Mouse (Mus musculus) hindbrain, embryonic 12.5 days (tissue): ENCODE data around the gene Arhgef7. TPM values are rescaled to one million over a fixed set of nuclear protein-coding genes. Genes with fewer than 3 reads are reported as not detected.
A peak's percentile ranks its signal among the peaks of the same experiment; 100 is the strongest.

Experiments
- ATAC-seq: fragments of 200-750 bp; cut with Nextera tagmentation; 2 replicates; pipeline ENCODE4 v1.8.0; 2017; ENCODE audit warnings: moderate TSS enrichment; ENCODE audit not compliant: low FRiP score
- H3K27ac ChIP-seq: fragments of 300-500 bp; sonication (generic); 2 replicates; pipeline ENCODE4 v1.5.1; 2016; ENCODE audit warnings: mild to moderate bottlenecking
- H3K27me3 ChIP-seq: fragments of 300-500 bp; sonication (generic); 2 replicates; pipeline ENCODE4 v1.6.1; 2016; ENCODE audit warnings: mild to moderate bottlenecking
- H3K36me3 ChIP-seq: fragments of 300-500 bp; sonication (generic); 2 replicates; pipeline ENCODE4 v1.6.1; 2016; ENCODE audit warnings: mild to moderate bottlenecking
- H3K4me1 ChIP-seq: fragments of 300-500 bp; sonication (generic); 2 replicates; pipeline ENCODE4 v1.6.1; 2016
- H3K4me2 ChIP-seq: fragments of 300-500 bp; sonication (generic); replicated peaks from 2 replicates; pipeline ENCODE4 v1.6.1; 2016; ENCODE audit warnings: mild to moderate bottlenecking
- H3K4me3 ChIP-seq: fragments of 300-500 bp; sonication (generic); 2 replicates; pipeline ENCODE4 v1.5.1; 2016; ENCODE audit warnings: mild to moderate bottlenecking
- H3K9ac ChIP-seq: fragments of 300-500 bp; sonication (generic); 2 replicates; pipeline ENCODE4 v1.6.1; 2016; ENCODE audit warnings: mild to moderate bottlenecking, moderate library complexity
- H3K9me3 ChIP-seq: fragments of 300-500 bp; sonication (generic); replicated peaks from 2 replicates; pipeline ENCODE4 v1.6.1; 2016; ENCODE audit warnings: mild to moderate bottlenecking
- WGBS: fragments of 180-500 bp; shearing (Covaris S2); methylation state at CpG from one replicate; pipeline ENCODE4 v1.1.7; 2016; 5-methylcytosine and 5-hydroxymethylcytosine counted together
- polyA plus RNA-seq: library from polyadenylated mRNA; unstranded; fragments of >200 nt; fragmentation: Nextera tagmentation; extraction: Ambion mirVana; gene quantifications from 2 replicates; pipeline ENCODE4 v1.2.1, GENCODE M21; 2016

Gene Arhgef7
- polyA plus RNA-seq, 1 experiment from 2014 or later: 73.9 TPM

DNA sequence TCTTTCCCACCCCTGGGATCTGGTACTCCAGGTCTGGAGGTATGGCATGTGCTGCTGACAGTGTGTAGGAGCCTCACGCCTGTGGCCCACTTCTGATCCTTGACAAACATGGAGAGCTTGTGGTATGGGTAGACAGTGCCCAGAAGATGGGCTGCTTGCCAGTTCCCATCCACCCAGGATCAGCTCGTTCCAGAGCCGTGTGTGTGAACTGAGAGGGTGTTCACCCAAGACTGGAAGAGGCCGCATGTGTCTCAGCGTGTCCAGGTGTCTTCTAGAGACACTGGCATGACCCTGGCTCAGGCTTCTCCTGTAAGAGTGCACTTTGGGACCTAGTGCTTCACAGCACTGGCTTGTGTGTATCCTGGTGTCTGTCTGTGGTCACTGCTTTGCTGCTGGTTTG lies 82.9 kb downstream of the Arhgef7 start:
- Histone ChIP-seq H3K9ac (no peak overlapping the region), H3K27ac (no peak overlapping the region), H3K27me3 (no peaks in the 10 kb centered on the region), H3K4me2 (no peak overlapping the region), H3K4me3 (no peak overlapping the region), H3K4me1 (no peaks in the 10 kb centered on the region), H3K36me3 (peaks cover 92% of the 10 kb centered on the region), H3K9me3 (no peaks in the 10 kb centered on the region)
- 91% methylated on average over 5 of the region's 5 CpGs for whole genome bisulfite sequencing
- no peak for ATAC-seq

DNA sequence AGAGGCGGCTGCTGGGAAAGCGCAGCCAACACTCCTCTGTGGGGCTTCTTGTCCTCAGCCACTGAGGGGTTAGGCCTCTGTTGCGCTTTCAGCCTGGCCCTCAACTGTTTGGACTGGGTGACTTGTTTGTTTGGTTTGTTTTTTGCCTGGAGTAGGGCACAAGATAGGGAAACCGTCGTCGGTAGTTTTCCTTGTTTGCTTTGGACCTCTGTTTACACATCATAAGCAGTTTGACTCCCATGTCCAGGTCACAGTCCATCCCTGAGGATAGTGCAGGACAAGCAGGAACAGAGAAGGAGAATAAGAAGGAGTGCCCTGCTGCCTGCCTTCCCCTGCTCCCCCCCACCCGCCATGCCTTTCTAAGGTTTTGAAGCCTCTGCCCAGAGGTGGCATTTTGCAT lies 86.3 kb downstream of the Arhgef7 start:
- Histone ChIP-seq H3K9ac (no peak overlapping the region), H3K4me3 (no peak overlapping the region), H3K4me1 (no peaks in the 10 kb centered on the region), H3K4me2 (no peak overlapping the region), H3K9me3 (no peaks in the 10 kb centered on the region), H3K36me3 (peaks cover 94% of the 10 kb centered on the region), H3K27me3 (no peaks in the 10 kb centered on the region), H3K27ac (no peak overlapping the region)
- ATAC-seq: no peak
- 82% methylated on average over 7 of the region's 7 CpGs for WGBS

DNA sequence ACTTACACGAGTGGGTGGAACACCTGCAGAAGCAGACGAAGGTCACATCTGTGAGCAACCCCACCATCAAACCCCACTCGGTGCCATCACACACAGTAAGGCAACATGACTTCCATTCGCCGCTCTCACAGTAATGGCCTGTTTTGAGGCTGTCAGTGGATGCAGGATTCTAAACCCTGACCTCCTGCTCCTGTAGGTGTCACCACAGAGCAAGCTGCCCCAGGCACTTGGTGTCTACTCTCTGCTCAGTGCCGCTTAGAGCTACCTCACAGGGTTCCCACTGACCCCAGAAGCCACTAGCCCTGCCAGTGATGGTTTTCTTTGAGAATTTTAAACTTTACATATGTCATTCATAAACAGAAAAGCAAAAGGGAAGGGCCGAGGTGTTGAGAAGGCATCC lies 87.7 kb downstream of the Arhgef7 start:
- peaks cover 94% of the 10 kb centered on the region for H3K36me3 ChIP-seq

DNA sequence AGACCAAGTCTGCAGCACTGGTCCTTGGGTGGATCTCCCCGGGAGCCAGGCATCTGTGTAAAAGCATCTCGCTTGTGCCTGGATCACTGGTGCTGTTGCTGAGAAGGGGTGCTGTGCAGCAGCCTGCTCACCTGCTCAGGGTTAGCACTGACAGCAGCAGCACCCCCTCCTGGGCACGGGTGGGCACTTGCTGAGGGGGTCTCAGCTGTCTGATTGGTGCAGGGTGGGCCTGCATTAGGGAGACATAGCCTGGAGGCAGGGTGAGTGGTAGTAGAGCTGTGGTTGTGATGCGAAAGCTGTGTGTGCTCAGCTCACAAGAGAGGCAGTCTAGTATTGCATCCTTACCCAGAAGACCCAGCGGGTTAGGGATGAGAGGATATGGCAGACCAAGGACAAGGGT lies 92.6 kb downstream of the Arhgef7 start:
- H3K9ac ChIP-seq: no peak overlapping the region
- no peak overlapping the region for H3K4me3 ChIP-seq
- H3K4me2 ChIP-seq: no peak overlapping the region
- H3K27ac ChIP-seq: no peak overlapping the region
- H3K9me3 ChIP-seq: no peaks in the 10 kb centered on the region
- H3K36me3 ChIP-seq: peaks cover 96% of the 10 kb centered on the region
- 0 out of 2 replicates have a peak, but pooled peaks have one; percentile 49 for ATAC-seq
- WGBS: 87% methylated on average over 5 of the region's 5 CpGs
- no peaks in the 10 kb centered on the region for H3K27me3 ChIP-seq
- no peaks in the 10 kb centered on the region for H3K4me1 ChIP-seq

More for the DNA sequence above, 87.7 kb downstream of the Arhgef7 start:
- no peak for ATAC-seq
- Histone ChIP-seq H3K9me3 (no peaks in the 10 kb centered on the region), H3K4me2 (no peak overlapping the region), H3K4me3 (no peak overlapping the region), H3K4me1 (no peaks in the 10 kb centered on the region), H3K9ac (no peak overlapping the region), H3K27me3 (no peaks in the 10 kb centered on the region), H3K27ac (no peak overlapping the region)
- WGBS: 88% methylated on average over 7 of the region's 7 CpGs

DNA sequence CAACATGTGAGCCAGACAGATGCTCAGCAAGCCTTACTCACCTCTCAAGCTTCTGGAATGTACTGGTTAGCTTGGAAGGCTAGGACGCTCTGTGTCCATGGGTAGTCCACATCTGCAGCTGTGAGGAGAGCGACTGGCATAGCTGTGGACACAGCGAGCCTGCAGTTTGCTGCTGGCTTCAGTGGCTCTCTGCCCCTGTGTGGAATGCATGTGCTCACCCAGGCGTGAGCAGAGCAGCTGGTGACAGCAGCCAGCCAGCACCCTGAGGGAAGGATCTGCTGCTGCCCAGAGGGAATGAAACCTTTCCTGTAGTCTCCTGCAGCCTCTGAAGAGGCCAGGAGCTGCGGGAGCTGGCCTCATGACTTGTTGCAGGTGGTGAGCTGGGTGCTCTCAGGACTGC lies 93.0 kb downstream of the Arhgef7 start:
- H3K9ac ChIP-seq: no peak overlapping the region
- no peaks in the 10 kb centered on the region for H3K9me3 ChIP-seq
- H3K27ac ChIP-seq: no peak overlapping the region
- H3K36me3 ChIP-seq: peaks cover 96% of the 10 kb centered on the region
- 78% methylated on average over 5 of the region's 5 CpGs for WGBS
- no peaks in the 10 kb centered on the region for H3K4me1 ChIP-seq
- H3K4me3 ChIP-seq: no peak overlapping the region
- H3K27me3 ChIP-seq: no peaks in the 10 kb centered on the region
- ATAC-seq: no peak
- H3K4me2 ChIP-seq: no peak overlapping the region

DNA sequence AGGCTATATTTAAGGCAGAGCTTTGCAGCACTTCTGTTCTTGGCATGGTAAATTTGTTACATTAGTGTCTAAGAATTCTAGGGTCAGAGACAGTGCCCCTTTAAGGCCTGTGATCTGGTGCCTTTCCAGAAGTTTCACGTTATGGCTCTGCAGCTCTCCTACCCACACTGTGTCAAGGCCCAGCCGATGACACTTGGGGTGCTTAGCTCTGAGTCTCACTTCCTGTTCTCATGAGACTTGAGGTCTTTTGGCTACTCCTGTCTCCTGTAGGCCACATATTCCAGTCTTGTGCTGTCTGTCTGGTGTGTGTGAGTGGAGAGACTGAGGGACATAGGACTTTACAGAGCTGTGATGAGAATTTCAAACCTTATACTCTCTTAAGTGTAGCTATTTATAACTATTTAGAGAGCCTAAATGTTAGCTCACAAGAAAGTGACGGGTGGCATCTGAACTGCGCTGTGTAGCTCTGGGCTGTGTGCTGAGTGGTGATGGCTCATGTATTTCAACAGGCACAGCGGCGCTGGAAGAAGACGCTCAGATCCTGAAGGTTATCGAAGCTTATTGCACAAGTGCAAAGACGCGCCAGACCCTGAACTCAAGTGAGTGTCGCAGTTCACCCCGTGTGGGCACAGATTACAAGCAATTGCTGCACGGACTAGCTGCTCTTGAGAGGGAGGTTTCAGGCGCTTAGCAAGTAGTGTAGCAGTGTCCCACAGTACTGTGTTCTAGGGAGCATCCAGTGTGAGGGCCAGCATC lies 94.1 kb downstream of the Arhgef7 start:
- Histone ChIP-seq H3K4me1 (no peaks in the 10 kb centered on the region), H3K27ac (no peak overlapping the region), H3K4me2 (no peak overlapping the region), H3K9ac (no peak overlapping the region), H3K27me3 (no peaks in the 10 kb centered on the region), H3K4me3 (no peak overlapping the region), H3K36me3 (peaks cover 96% of the 10 kb centered on the region), H3K9me3 (no peaks in the 10 kb centered on the region)
- 95% methylated on average over 14 of the region's 14 CpGs for WGBS
- ATAC-seq: no peak

DNA sequence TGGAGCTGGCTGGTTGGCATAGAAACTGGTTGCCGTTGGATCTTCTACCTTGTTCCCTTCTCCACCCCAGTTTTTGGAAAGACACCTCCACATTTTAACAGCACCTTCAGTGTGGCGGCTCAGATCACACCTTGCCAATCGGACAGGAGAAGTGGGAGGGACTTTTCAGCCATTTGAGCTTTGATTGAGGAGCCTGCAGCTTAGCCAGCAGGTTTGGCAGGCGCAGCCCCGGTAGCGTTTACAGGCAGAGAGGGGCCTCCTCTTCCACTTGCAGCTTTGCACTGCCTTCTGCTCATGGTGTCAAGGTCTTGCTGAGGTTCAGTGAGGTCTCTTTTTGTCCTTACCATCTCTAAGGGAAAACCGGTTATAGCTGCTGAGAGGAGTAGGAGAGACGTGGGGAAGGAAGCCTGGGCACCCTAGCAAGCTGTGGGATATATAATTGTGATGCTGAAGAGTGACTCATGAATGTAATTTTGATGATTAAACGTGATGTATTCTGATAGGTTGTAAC lies 95.1 kb downstream of the Arhgef7 start:
- H3K4me2 ChIP-seq: no peak overlapping the region
- H3K27me3 ChIP-seq: no peaks in the 10 kb centered on the region
- WGBS: 80% methylated on average over 9 of the region's 9 CpGs
- no peak overlapping the region for H3K27ac ChIP-seq
- no peaks in the 10 kb centered on the region for H3K4me1 ChIP-seq
- H3K9me3 ChIP-seq: no peaks in the 10 kb centered on the region
- no peak overlapping the region for H3K9ac ChIP-seq
- no peak overlapping the region for H3K4me3 ChIP-seq
- ATAC-seq: no peak
- H3K36me3 ChIP-seq: peaks cover 93% of the 10 kb centered on the region

DNA sequence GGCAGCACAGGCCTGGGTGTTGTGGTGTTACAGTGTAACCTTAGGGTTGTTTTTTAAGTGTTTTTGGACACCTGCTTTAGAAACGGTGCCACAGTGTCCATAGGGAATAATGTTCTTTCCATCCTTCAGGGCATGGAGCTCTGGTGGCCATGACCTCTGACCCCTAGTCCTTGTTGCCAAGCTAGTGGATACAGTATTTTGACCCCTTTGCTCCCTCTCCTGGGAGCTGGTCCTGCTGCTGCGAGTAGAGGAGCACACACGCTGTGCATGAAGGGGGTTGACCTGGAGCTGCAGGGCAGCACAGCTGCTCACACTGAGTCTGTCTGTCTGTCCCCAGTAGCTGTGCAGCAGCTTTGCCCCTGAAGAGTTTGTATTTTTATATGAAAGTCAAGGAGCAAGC lies 98.2 kb downstream of the Arhgef7 start:
- H3K4me3 ChIP-seq: no peak overlapping the region
- no peaks in the 10 kb centered on the region for H3K9me3 ChIP-seq
- no peak for ATAC-seq
- H3K27ac ChIP-seq: no peak overlapping the region
- H3K36me3 ChIP-seq: peaks cover 69% of the 10 kb centered on the region
- H3K27me3 ChIP-seq: no peaks in the 10 kb centered on the region
- WGBS: 54% methylated on average over 3 of the region's 3 CpGs
- peaks cover 14% of the 10 kb centered on the region for H3K4me1 ChIP-seq
- H3K9ac ChIP-seq: no peak overlapping the region
- no peak overlapping the region for H3K4me2 ChIP-seq

DNA sequence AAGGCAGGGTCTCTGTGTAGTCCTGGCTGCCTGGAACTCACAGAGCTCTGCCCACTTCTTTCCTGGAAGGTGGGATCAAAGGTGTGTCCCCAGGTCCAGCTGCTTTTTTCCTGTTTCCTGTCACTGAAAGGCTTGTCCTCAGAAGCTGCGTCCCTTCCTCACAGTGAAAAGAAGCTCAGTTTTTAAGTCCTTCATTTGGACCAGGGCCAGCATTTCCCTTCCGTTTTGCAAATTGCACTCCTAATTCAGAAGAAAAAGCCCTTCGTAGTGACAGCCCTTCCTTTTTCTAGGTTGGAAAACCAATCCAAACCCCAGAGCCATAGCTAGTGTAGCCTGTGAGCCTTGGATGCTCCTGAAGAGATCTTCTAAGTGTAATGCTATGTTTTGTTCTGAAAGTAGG lies 99.8 kb downstream of the Arhgef7 start:
- ATAC-seq: no peak
- H3K27ac ChIP-seq: no peak overlapping the region
- no peaks in the 10 kb centered on the region for H3K9me3 ChIP-seq
- H3K36me3 ChIP-seq: peaks cover 63% of the 10 kb centered on the region
- no peak overlapping the region for H3K4me2 ChIP-seq
- 84% methylated on average over 3 of the region's 3 CpGs for WGBS
- no peak overlapping the region for H3K4me3 ChIP-seq
- H3K27me3 ChIP-seq: no peaks in the 10 kb centered on the region
- H3K9ac ChIP-seq: no peak overlapping the region
- H3K4me1 ChIP-seq: peaks cover 17% of the 10 kb centered on the region

DNA sequence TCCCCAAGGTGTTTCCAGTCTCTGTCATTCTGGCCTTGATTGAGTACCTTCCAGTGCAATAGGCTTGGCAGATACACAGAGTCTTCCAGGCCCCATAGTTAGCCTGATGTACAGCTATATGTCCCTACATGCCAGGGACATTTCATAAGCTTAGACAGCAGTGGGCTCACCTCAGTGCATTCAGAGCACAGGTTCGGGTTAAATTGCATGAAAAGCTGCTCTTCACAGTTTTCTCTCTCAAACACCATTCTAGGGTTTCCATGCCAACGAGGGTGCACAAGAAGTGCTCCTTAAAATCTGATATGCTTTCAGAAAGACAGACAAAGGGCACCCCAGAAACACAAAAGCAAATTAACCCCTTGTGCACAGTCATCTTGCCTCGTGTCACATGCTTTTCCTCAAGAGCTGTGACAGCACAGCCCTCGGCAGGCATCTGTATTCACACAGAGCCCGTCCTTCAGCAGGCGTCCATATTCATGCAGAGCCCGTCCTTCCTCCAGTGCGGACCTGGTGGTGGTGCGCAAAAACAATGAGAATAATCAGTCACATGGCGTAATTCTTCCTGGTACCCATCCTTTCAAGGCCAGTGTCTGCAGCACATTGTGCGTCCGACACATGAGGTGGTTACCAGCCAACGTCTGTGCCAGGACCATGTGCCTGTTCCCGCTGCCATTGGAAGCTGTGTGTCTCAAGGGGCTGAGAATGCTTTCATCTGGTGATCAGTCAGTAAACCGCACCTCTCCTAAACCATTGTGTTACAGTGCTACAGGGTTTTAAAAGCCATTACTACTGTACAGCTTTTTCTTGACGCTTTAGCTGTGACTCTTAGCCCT lies 102.9 kb downstream of the Arhgef7 start:
- H3K9ac ChIP-seq: no peak overlapping the region
- ATAC-seq: peak; percentile 69
- no peak overlapping the region for H3K4me3 ChIP-seq
- H3K27ac ChIP-seq: peak overlapping the region; percentile 4
- peaks cover 63% of the 10 kb centered on the region for H3K36me3 ChIP-seq
- peaks cover 17% of the 10 kb centered on the region for H3K4me1 ChIP-seq
- H3K4me2 ChIP-seq: no peak overlapping the region
- 33% methylated on average over 16 of the region's 16 CpGs for WGBS
- H3K27me3 ChIP-seq: no peaks in the 10 kb centered on the region
- H3K9me3 ChIP-seq: no peaks in the 10 kb centered on the region

DNA sequence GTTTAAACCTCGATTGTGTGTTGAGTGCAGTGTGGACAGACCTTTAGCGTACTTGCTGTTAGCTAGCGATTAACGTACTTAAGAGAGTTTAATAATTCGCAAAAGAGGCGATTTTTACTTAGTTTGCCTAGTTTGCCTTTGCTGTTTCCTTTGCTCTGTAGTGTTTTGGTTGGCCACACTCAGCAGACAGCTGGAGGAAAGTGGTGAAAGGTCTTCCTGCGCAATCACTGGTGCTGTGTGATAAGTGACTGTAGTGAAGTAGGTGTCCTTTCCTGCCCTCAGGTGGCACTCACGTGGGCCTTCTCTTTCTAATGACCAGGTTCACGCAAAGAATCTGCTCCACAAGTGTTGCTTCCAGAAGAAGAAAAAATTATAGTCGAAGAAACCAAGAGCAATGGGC lies 103.7 kb downstream of the Arhgef7 start:
- Histone ChIP-seq H3K27me3 (no peaks in the 10 kb centered on the region), H3K9ac (no peak overlapping the region), H3K9me3 (no peaks in the 10 kb centered on the region), H3K36me3 (peaks cover 63% of the 10 kb centered on the region), H3K4me1 (peaks cover 17% of the 10 kb centered on the region), H3K4me3 (no peak overlapping the region), H3K27ac (0 out of 2 replicates have a peak overlapping the region, but pooled peaks have one; percentile 4), H3K4me2 (no peak overlapping the region)
- 87% methylated on average over 10 of the region's 10 CpGs for WGBS
- no peak for ATAC-seq

DNA sequence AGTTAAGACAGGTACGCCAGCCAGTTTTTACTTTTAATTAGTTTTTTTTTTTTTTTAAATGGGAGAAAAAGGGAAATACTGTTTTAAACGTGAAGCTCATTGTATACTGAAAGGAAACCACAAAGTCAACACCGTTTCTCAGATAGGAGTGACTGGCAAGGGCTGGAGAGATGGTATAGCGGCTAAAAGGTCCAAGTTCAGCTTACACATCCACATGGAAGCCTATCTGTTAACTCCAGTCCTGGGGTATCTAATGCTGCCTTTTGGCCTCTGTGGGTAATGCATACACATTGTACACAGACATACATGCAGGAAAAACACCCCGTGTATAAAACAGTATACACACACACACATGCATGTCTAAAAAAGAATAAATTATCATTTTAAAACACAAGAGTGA lies 104.4 kb downstream of the Arhgef7 start:
- H3K27me3 ChIP-seq: no peaks in the 10 kb centered on the region
- 91% methylated on average over 5 of the region's 5 CpGs for WGBS
- no peak overlapping the region for H3K4me3 ChIP-seq
- peaks cover 17% of the 10 kb centered on the region for H3K4me1 ChIP-seq
- no peak overlapping the region for H3K27ac ChIP-seq
- no peaks in the 10 kb centered on the region for H3K9me3 ChIP-seq
- peaks cover 61% of the 10 kb centered on the region for H3K36me3 ChIP-seq
- H3K4me2 ChIP-seq: no peak overlapping the region
- no peak for ATAC-seq
- no peak overlapping the region for H3K9ac ChIP-seq
